Mouse (Mus musculus) neural tube, postnatal 0 days (tissue): ENCODE results near the gene Crygn. TPM values are rescaled to one million over a fixed set of nuclear protein-coding genes. Genes with fewer than 3 reads are reported as not detected.

Experiments
- polyA plus RNA-seq: library from polyadenylated mRNA; unstranded; fragments of >200 nt; fragmentation: Nextera tagmentation; extraction: Ambion mirVana; gene quantifications from 2 replicates; pipeline ENCODE4 v1.2.1, GENCODE M21; 2015

Crygn gene
- polyA plus RNA-seq = 3.0 and 4.5 TPM in 2 replicates

GRCm38 (mm10) chr5:24757816-24758215 is at the start of gene Crygn:
Gene Crygn (minus strand): TSS chr5:24758008.

DNA sequence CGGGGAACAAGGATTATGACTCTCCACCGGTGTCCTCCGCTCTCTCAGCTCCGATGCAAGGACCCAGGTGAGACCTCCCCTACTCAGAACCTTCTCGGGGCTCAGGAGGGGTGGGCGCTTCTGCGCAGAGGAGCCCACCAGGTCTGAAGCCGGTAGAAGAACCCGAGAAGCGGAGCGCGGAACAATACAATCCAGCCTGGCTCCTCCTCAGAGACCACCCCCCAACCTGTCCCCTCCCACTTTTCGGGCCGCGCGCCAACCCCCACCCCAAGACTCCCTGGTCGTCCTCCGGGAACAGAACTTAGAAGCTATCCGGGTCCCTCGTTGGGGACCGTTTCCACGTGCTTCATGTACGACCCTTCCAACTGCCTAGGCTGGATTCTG is 27.3 kb downstream of the Crygn start, which contains the start of gene Wdr86:
Gene Wdr86, minus strand, starts transcription at position 240 of the 384 bp plus-strand sequence.

Other genes with a start within 250 kb of the Crygn start
- gene Gbx1, start 230.8 kb downstream of the Crygn start, polyA plus RNA-seq = 10.1 and 10.9 TPM in 2 replicates
- 0.13 and 0.36 TPM in 2 replicates for gene Asb10, start 217.0 kb downstream of the Crygn start, polyA plus RNA-seq
- 0.08 and 0.13 TPM in 2 replicates for gene 4931409K22Rik, start 201.2 kb downstream of the Crygn start, polyA plus RNA-seq
- 62.4 and 65.5 TPM in 2 replicates for gene Abcf2, start 180.5 kb downstream of the Crygn start, polyA plus RNA-seq
- gene Chpf2, start 171.3 kb downstream of the Crygn start, polyA plus RNA-seq = 22.6 and 26.3 TPM in 2 replicates
- gene Smarcd3, start 133.6 kb downstream of the Crygn start, polyA plus RNA-seq = 160 and 164 TPM in 2 replicates
- gene Nub1, start 72.5 kb downstream of the Crygn start, polyA plus RNA-seq = 38.0 and 39.7 TPM in 2 replicates
- gene Wdr86, start 27.3 kb downstream of the Crygn start, polyA plus RNA-seq = 3.3 and 5.0 TPM in 2 replicates
- 263 and 296 TPM in 2 replicates for gene Rheb, start 84.6 kb upstream of the Crygn start, polyA plus RNA-seq